Mouse (Mus musculus) ES-Bruce4 (cell line): ENCODE measurements around the gene Fat3. TPM values are rescaled to one million over a fixed set of nuclear protein-coding genes. Genes with fewer than 3 reads are reported as not detected.

ENCODE experiments used
- H3K27ac ChIP-seq: 2 replicates; pipeline ENCODE4 v1.5.1; 2012; ENCODE audit warnings: low read length, inconsistent platforms; ENCODE audit not compliant: insufficient read depth
- H3K27me3 ChIP-seq: 2 replicates; pipeline ENCODE4 v1.6.1; 2012; ENCODE audit warnings: mild to moderate bottlenecking, low read length, inconsistent platforms; ENCODE audit not compliant: control insufficient read depth, poor library complexity, insufficient read depth, severe bottlenecking
- H3K36me3 ChIP-seq: 2 replicates; pipeline ENCODE4 v1.6.1; 2012; ENCODE audit warnings: inconsistent platforms, mild to moderate bottlenecking, low read length, moderate library complexity; ENCODE audit not compliant: control insufficient read depth, poor library complexity, insufficient read depth, severe bottlenecking
- H3K4me1 ChIP-seq: one replicate; pipeline ENCODE4 v1.8.1; 2011; ENCODE audit warnings: low read length; ENCODE audit not compliant: control insufficient read depth, insufficient read depth
- H3K4me3 ChIP-seq: 2 replicates; pipeline ENCODE4 v1.5.1; 2011; ENCODE audit warnings: low read depth, mild to moderate bottlenecking, low read length
- H3K9ac ChIP-seq: 2 replicates; pipeline ENCODE4 v1.6.1; 2012; ENCODE audit warnings: low read depth, mild to moderate bottlenecking, inconsistent platforms; ENCODE audit not compliant: poor library complexity, severe bottlenecking
- H3K9me3 ChIP-seq: replicated peaks from 2 replicates; pipeline ENCODE4 v1.6.1; 2012; ENCODE audit warnings: mild to moderate bottlenecking, low read length, inconsistent platforms; ENCODE audit not compliant: control insufficient read depth, poor library complexity, insufficient read depth, severe bottlenecking
- CTCF ChIP-seq: IDR thresholded peaks from one replicate; pipeline ENCODE4 v1.8.1; 2011; ENCODE audit warnings: low read depth, low read length
- EP300 ChIP-seq: IDR thresholded peaks from 2 replicates; pipeline ENCODE4 v1.6.1; 2011; ENCODE audit warnings: low read depth, low read length; ENCODE audit not compliant: insufficient read depth
- POLR2A ChIP-seq: IDR thresholded peaks from one replicate; pipeline ENCODE4 v1.8.1; 2011; ENCODE audit warnings: low read length; ENCODE audit not compliant: insufficient read depth
- polyA plus RNA-seq: library from polyadenylated mRNA; stranded (reverse); fragments of >200 nt; gene quantifications from 2 replicates; pipeline ENCODE4 v1.2.4, GENCODE M21; 2011; ENCODE audit warnings: low read depth; ENCODE audit not compliant: missing spikeins, insufficient read depth, insufficient read length

Gene Fat3
- polyA plus RNA-seq, 1 experiment: 0.12 TPM

DNA sequence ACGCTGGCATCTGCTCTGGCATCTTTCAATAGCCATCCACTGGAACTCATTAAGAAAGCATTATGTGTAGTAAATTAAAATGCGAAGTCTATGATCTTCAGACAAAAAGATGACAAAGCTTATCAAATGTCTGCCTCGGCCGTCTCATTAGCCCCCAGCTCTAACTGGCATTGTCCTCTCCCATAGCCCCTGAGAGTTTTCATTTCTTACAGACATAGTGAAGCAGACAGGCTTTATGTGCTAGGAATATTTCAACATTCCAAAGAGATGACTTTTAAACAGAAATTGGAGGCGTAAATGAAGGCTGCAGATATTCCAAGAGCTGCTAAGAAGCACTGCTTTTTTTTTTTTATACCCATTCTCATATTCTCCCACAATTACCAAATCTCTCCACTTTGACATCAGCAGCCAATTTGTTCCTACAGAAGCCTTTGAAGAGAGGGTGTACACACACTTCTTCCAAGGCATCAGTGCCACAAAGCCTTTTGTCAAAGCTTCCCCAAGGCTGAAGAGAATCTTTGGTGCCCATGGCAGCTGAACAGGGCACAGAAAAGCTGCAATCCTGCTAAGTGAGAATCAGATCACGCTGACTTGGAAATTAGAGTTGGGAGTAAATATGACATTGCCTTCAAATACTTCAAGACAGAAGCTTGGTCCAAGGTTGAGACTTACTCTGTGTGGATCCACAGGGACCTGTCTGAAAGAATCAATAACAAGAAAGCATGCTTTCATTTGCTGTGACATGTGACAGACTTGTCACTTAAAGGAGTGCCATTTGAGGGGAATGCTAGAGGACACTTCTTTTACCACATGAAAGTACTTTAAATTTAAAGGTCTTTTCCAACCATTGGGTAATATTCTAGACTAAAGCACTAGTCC is 206.9 kb downstream of the Fat3 start:
- Histone ChIP-seq H3K36me3 (no peaks in the 10 kb centered on the region), H3K4me1 (no peaks in the 10 kb centered on the region), H3K9ac (no peak overlapping the region), H3K9me3 (no peaks in the 10 kb centered on the region), H3K4me3 (no peak overlapping the region), H3K27me3 (no peaks in the 10 kb centered on the region), H3K27ac (no peak overlapping the region)
- TF ChIP-seq EP300 (no peak), CTCF (no peak), POLR2A (no peak)

DNA sequence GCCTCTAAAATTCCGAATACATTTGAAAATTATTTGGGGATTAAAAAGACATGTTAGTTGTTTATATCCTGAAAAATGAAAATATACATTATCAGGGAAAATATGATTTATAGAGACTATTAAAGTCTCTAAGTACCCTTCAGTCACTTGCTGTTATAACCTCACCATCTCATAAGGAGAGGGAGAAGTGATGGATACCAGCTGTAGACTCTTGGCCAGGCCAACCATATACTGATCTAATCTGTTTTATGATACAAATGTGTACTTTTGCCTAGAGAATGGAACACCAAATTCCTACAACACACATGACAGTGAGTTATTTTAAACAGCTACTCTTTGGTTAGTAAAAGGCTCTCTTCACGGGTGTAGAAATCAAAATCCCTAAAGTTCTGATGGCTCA is 208.6 kb downstream of the Fat3 start:
- H3K27ac ChIP-seq: no peak overlapping the region
- TF ChIP-seq CTCF (no peak), EP300 (no peak), POLR2A (no peak)
- no peaks in the 10 kb centered on the region for H3K4me1 ChIP-seq
- H3K36me3 ChIP-seq: no peaks in the 10 kb centered on the region
- H3K9ac ChIP-seq: no peak overlapping the region
- H3K27me3 ChIP-seq: no peaks in the 10 kb centered on the region
- no peak overlapping the region for H3K4me3 ChIP-seq
- no peaks in the 10 kb centered on the region for H3K9me3 ChIP-seq

DNA sequence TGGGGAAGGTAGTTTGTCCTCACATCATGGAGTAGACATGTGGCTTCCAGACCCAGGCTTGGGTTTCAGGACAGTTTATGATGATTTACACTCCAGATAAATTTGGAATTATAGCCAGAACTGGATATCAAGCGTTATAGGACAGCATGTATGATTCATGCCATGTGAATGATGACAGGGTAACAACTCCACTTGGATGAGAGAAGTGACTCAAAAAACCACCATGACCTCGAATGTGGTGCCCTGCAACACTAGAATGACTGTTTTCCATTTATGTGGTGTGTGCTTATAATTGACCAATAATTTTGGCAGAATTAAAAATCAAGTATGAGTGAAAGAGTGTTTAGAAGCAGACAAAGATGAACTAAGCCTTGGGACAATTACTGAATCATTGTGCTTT is 210.2 kb downstream of the Fat3 start:
- Histone ChIP-seq H3K4me3 (no peak overlapping the region), H3K27me3 (no peaks in the 10 kb centered on the region), H3K36me3 (no peaks in the 10 kb centered on the region), H3K9ac (no peak overlapping the region), H3K4me1 (no peaks in the 10 kb centered on the region), H3K27ac (no peak overlapping the region), H3K9me3 (no peaks in the 10 kb centered on the region)
- TF ChIP-seq EP300 (no peak), CTCF (no peak), POLR2A (no peak)

DNA sequence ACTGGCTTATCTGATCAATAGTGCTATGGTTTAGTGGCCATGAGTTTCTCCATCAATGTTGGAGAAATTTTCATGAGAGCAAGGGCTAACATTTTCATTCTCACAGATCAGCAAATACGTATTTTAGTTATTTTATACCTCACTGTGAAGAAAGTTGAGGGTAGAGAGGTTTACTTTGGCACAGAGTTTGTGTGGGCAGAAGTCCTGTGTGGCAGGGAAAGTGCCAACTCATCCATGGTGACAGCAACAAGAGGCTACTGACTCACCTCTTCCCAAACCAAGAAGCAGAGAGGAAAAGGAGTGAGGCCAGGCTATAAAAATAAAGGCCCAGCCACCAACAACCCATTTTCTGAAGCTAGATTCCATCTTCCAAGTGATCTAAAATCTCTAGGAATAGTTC is 218.1 kb downstream of the Fat3 start:
- TF ChIP-seq EP300: no peak
- TF ChIP-seq CTCF: no peak
- no peak for TF ChIP-seq POLR2A
- no peak overlapping the region for H3K9ac ChIP-seq
- H3K27me3 ChIP-seq: no peaks in the 10 kb centered on the region
- no peaks in the 10 kb centered on the region for H3K36me3 ChIP-seq
- no peak overlapping the region for H3K4me3 ChIP-seq
- H3K9me3 ChIP-seq: no peaks in the 10 kb centered on the region
- no peaks in the 10 kb centered on the region for H3K4me1 ChIP-seq
- H3K27ac ChIP-seq: no peak overlapping the region

DNA sequence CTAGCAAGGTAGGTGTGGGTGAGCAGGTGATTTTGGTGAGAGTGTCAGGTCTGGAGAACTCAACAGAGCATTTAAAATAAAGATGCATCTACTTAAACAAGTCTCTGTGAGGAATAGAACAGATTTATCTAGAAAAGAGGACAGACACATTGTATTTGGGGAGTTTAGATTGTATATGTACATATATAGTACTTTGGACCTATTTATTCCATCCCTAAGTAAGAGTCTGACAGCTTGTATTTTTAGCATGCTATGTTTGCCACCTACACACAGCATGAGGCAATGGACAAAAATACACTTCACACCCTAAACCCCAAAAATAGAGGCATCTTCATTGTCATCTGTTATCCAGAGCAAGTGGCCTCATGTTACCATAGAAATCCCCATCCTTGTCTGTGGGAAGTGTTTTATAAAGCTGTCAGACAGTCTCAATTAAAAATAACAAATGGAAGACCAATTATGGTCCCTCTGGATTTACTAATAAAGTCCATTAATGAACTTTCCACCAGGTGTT is 218.7 kb downstream of the Fat3 start:
- Histone ChIP-seq H3K4me3 (no peak overlapping the region), H3K9ac (no peak overlapping the region), H3K4me1 (no peaks in the 10 kb centered on the region), H3K36me3 (no peaks in the 10 kb centered on the region), H3K9me3 (no peaks in the 10 kb centered on the region), H3K27me3 (no peaks in the 10 kb centered on the region), H3K27ac (no peak overlapping the region)
- TF ChIP-seq POLR2A (no peak), EP300 (no peak), CTCF (no peak)

DNA sequence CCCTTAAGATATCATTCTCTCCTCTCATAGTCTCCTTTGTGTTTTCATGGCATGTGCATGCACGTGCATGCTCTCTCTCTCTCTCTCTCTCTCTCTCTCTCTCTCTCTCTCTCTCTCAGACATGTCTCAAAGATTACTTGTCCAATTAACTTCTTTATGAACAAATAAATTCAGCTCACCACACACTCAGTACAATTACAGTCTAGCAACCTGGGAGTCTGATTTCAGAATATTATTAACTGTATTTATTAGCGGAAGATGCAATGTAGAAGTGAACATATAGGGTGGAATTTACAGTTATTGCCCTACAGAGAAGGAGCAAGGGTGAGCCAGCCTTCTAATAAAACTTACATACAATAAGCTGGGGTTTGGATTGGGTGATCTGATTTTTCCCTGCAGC is 225.5 kb downstream of the Fat3 start:
- Histone ChIP-seq H3K9me3 (no peaks in the 10 kb centered on the region), H3K9ac (no peak overlapping the region), H3K4me1 (no peaks in the 10 kb centered on the region), H3K27ac (no peak overlapping the region), H3K36me3 (no peaks in the 10 kb centered on the region), H3K27me3 (no peaks in the 10 kb centered on the region), H3K4me3 (no peak overlapping the region)
- TF ChIP-seq CTCF: no peak
- TF ChIP-seq EP300: no peak
- TF ChIP-seq POLR2A: no peak
